Mouse (Mus musculus) heart, adult 10 weeks (tissue): Measurements from ENCODE around the gene Rpl18a. TPM values are rescaled to one million over a fixed set of nuclear protein-coding genes. Genes with fewer than 3 reads are reported as not detected.

Source experiments
- polyA plus RNA-seq: library from polyadenylated mRNA; stranded (reverse); fragments of 350-450 nt; fragmentation: Illumina TruSeq; extraction: RNeasy Lipid Tissue Mini Kit (QIAGEN cat#74804); gene quantifications from one replicate; pipeline ENCODE4 v1.2.3, GENCODE M21; 2014; ENCODE audit warnings: low read depth, low replicate concordance

Gene Rpl18a
- 1,294 TPM for polyA plus RNA-seq

GRCm38 (mm10) chr8:70897021-70897680, at the start of gene Rpl18a:
Rpl18a (minus strand) TSS chr8:70897412.

GRCm38 (mm10) chr8:70905831-70906736, 8.9 kb upstream of the Rpl18a start, which contains the start of gene Map1s:
Map1s (plus strand) TSS chr8:70905932.

GRCm38 (mm10) chr8:70892022-70892895, 5.0 kb downstream of the Rpl18a start, which contains the start of gene Slc5a5:
Slc5a5 (minus strand) TSS chr8:70892757.

GRCm38 (mm10) chr8:70873364-70873985, 23.7 kb downstream of the Rpl18a start, which contains the start of gene Ccdc124:
Ccdc124 (minus strand) TSS chr8:70873935.

GRCm38 (mm10) chr8:70862824-70863641, 34.2 kb downstream of the Rpl18a start, which contains the start of gene Kcnn1:
Kcnn1 (minus strand) TSS chr8:70863258.

Other genes starting within 250 kb of the Rpl18a start
- gene Pgpep1, start 237.0 kb downstream of the Rpl18a start, polyA plus RNA-seq = 23.9 TPM
- 90.3 TPM for gene Lsm4, start 224.2 kb downstream of the Rpl18a start, polyA plus RNA-seq
- 59.5 TPM for gene Jund, start 198.5 kb downstream of the Rpl18a start, polyA plus RNA-seq
- not detected for gene Iqcn, start 194.0 kb downstream of the Rpl18a start, polyA plus RNA-seq
- gene Gm3336, start 178.9 kb downstream of the Rpl18a start, polyA plus RNA-seq = not detected
- 7.0 TPM for gene Pde4c, start 173.7 kb downstream of the Rpl18a start, polyA plus RNA-seq
- 57.6 TPM for gene Rab3a, start 142.7 kb downstream of the Rpl18a start, polyA plus RNA-seq
- gene Mpv17l2, start 136.5 kb downstream of the Rpl18a start, polyA plus RNA-seq = 19.0 TPM
- gene Pik3r2, start 120.7 kb downstream of the Rpl18a start, polyA plus RNA-seq = 24.1 TPM
- gene Mast3, start 92.4 kb downstream of the Rpl18a start, polyA plus RNA-seq = 6.4 TPM
- not detected for gene Il12rb1, start 89.0 kb downstream of the Rpl18a start, polyA plus RNA-seq
- 11.1 TPM for gene Arrdc2, start 57.7 kb downstream of the Rpl18a start, polyA plus RNA-seq
- 15.8 TPM for gene Kcnn1, start 34.2 kb downstream of the Rpl18a start, polyA plus RNA-seq
- gene Ccdc124, start 23.5 kb downstream of the Rpl18a start, polyA plus RNA-seq = 55.5 TPM
- not detected for gene Slc5a5, start 4.7 kb downstream of the Rpl18a start, polyA plus RNA-seq
- 9.2 TPM for gene Map1s, start 8.5 kb upstream of the Rpl18a start, polyA plus RNA-seq